ENCODE assay signal across 13 mouse cellular contexts in the genomic region with DNA sequence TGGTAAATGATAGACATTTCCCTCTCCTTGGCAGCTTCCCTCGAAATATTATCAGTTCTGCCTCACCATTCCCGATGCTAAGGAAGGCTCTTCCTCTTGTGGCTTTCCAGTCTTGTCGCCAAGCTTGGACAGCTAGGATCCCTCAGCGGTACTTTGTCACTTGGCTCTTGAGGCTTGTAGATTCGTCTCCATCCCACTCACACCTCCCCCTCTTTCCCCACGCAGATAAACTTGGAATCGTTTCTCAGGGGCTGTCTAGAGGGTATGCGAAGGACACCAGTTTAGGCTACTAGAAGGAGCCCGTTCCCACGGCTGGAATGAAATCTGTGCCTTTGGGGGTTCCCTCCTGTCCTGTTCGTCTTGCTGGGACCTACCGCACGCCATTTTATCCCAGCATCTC. TPM values are rescaled to one million over a fixed set of nuclear protein-coding genes. Genes with fewer than 3 reads are reported as not detected.
DNase-seq lines count a peak whose midpoint lies in the region; ATAC-seq and TF ChIP-seq lines count a peak whose summit lies in the region.
"Had no signal": no experiment of that assay in that cellular context is flagged by ENCODE, and none has a peak within 500 bp of the region (broad histone marks: within the 10 kb centered on the region; RNA-seq: fewer than 3 reads in every experiment).

No protein-coding gene starts in this region.

- no peak for DNase-seq in forebrain, postnatal 0 days
- peak; percentile 39 for DNase-seq in kidney, postnatal 0 days (ENCODE audit: low spot score)
- no peak for DNase-seq in kidney, postnatal 36 days
- peak; percentile 48 to 63 for DNase-seq in heart, postnatal 10 days
- peak; percentile 20 for DNase-seq in lung, postnatal 14 days
- DNase-seq in cerebellum, adult 11 months: no peak
- no peak for DNase-seq in cerebellum, adult 9-10 months

- no peak; the same call in 1 of the 2 replicates for ATAC-seq in forebrain, postnatal 0 days
- ATAC-seq in forebrain, embryonic 13.5 days: no peak
- no peak for ATAC-seq in kidney, postnatal 0 days (replicated peaks; ENCODE audit: low FRiP score, low read depth)
- ATAC-seq: forebrain, embryonic 15.5 days had no signal

- H3K4me1 ChIP-seq in forebrain, postnatal 0 days (ENCODE audit: insufficient read depth): no peaks in the 10 kb centered on the region
- no peaks in the 10 kb centered on the region for H3K4me1 ChIP-seq in forebrain, embryonic 13.5 days
- 0 out of 2 replicates have a peak, but pooled peaks cover 6% of the 10 kb centered on the region for H3K4me1 ChIP-seq in kidney, postnatal 0 days (replicated peaks; ENCODE audit: insufficient read depth, low read length)
- H3K4me1 ChIP-seq: forebrain, embryonic 15.5 days; liver, embryonic 15.5 days had no signal

- H3K36me3 ChIP-seq in forebrain, postnatal 0 days (ENCODE audit: insufficient read depth): no peaks in the 10 kb centered on the region
- no peaks in the 10 kb centered on the region for H3K36me3 ChIP-seq in forebrain, embryonic 13.5 days (ENCODE audit: poor library complexity, severe bottlenecking)
- no peaks in the 10 kb centered on the region for H3K36me3 ChIP-seq in kidney, postnatal 0 days (ENCODE audit: insufficient read depth, low read length)
- H3K36me3 ChIP-seq: forebrain, embryonic 15.5 days; liver, embryonic 15.5 days had no signal

- H3K9me3 ChIP-seq in forebrain, postnatal 0 days (ENCODE audit: low read length): no peaks in the 10 kb centered on the region
- H3K9me3 ChIP-seq in forebrain, embryonic 13.5 days (replicated peaks): no peaks in the 10 kb centered on the region
- H3K9me3 ChIP-seq in kidney, postnatal 0 days (replicated peaks; ENCODE audit: low read length): no peaks in the 10 kb centered on the region
- H3K9me3 ChIP-seq: forebrain, embryonic 15.5 days; liver, embryonic 15.5 days had no signal

- H3K27ac ChIP-seq in forebrain, postnatal 0 days (ENCODE audit: low read depth, low read length): no peak overlapping the region
- no peak overlapping the region for H3K27ac ChIP-seq in forebrain, embryonic 13.5 days
- no peak overlapping the region for H3K27ac ChIP-seq in kidney, postnatal 0 days
- H3K27ac ChIP-seq: forebrain, embryonic 15.5 days; hindbrain, embryonic 14.5 days; liver, embryonic 15.5 days had no signal

- intact Hi-C loops in heart, postnatal 10 days (cut with DNase I): loop anchor here (2.0 to 10.0 kb wide), 3 partner anchors 32 to 1512 kb away; no protein-coding TSS in a partner anchor

- H3K4me3 ChIP-seq in forebrain, postnatal 0 days (ENCODE audit: low read depth, low read length): no peak overlapping the region
- H3K4me3 ChIP-seq in forebrain, embryonic 13.5 days: no peak overlapping the region
- H3K4me3 ChIP-seq in kidney, postnatal 0 days (replicated peaks; ENCODE audit: low read depth, low read length): peak overlapping the region; percentile 11; the same call in 1 of the 2 replicates
- H3K4me3 ChIP-seq: forebrain, embryonic 15.5 days; liver, embryonic 15.5 days had no signal

- no peak for TF ChIP-seq CTCF in forebrain, postnatal 0 days (IDR thresholded peaks at IDR 0.05; ENCODE audit: low read depth)
- no peak for TF ChIP-seq CTCF in kidney, postnatal 0 days (IDR thresholded peaks at IDR 0.05; ENCODE audit: low read depth)

- H3K9ac ChIP-seq in forebrain, postnatal 0 days: no peak overlapping the region
- H3K9ac ChIP-seq in forebrain, embryonic 13.5 days: no peak overlapping the region
- peak overlapping the region; percentile 13; the same call in 1 of the 2 replicates for H3K9ac ChIP-seq in kidney, postnatal 0 days (ENCODE audit: low read depth, low read length)
- H3K9ac ChIP-seq: forebrain, embryonic 15.5 days; hindbrain, embryonic 14.5 days; liver, embryonic 15.5 days had no signal

- 64% methylated on average over 13 of the region's 13 CpGs for WGBS in forebrain, postnatal 0 days
- 78% methylated on average over 13 of the region's 13 CpGs for WGBS in forebrain, embryonic 13.5 days
- 43% methylated on average over 13 of the region's 13 CpGs for WGBS in kidney, postnatal 0 days

- H3K4me2 ChIP-seq in forebrain, postnatal 0 days (ENCODE audit: low read depth): peak overlapping the region; percentile 17; the same call in 1 of the 2 replicates
- no peak overlapping the region for H3K4me2 ChIP-seq in forebrain, embryonic 13.5 days
- H3K4me2 ChIP-seq in kidney, postnatal 0 days (ENCODE audit: low read length): peak overlapping the region; percentile 47
- H3K4me2 ChIP-seq: forebrain, embryonic 15.5 days; hindbrain, embryonic 14.5 days; liver, embryonic 15.5 days had no signal

- H3K27me3 ChIP-seq in forebrain, postnatal 0 days (ENCODE audit: insufficient read depth, low read length): no peaks in the 10 kb centered on the region
- no peaks in the 10 kb centered on the region for H3K27me3 ChIP-seq in forebrain, embryonic 13.5 days
- no peaks in the 10 kb centered on the region for H3K27me3 ChIP-seq in kidney, postnatal 0 days (ENCODE audit: insufficient read depth, low read length)
- H3K27me3 ChIP-seq: forebrain, embryonic 15.5 days; liver, embryonic 15.5 days had no signal

RNA-seq across cellular contexts. Expression of gene Mecom, which starts 1.4 kb away (rescaled TPM):
- 3.2 and 3.9 TPM in 2 replicates for total RNA-seq in forebrain, postnatal 0 days (2014; rRNA removed)
- polyA plus RNA-seq in forebrain, postnatal 0 days (2015; fragmentation: Nextera tagmentation; extraction: Ambion mirVana): 1.9 TPM in 2 replicates
- polyA plus RNA-seq in forebrain, embryonic 13.5 days (2015; fragmentation: Nextera tagmentation; extraction: Ambion mirVana): 3.7 and 5.0 TPM in 2 replicates
- polyA plus RNA-seq in kidney, postnatal 0 days (2015; fragmentation: Nextera tagmentation; extraction: Ambion mirVana): 54.7 and 58.1 TPM in 2 replicates
- 10 to 100 TPM; 27.4 to 35.8 TPM for total RNA-seq in heart, postnatal 10 days (2021)

RNA-seq across cellular contexts. Expression of gene Actrt3, which starts 53.4 kb away (rescaled TPM):
- total RNA-seq in forebrain, postnatal 0 days (2014; rRNA removed): 0.14 and 0.54 TPM in 2 replicates
- polyA plus RNA-seq in forebrain, postnatal 0 days (2015; fragmentation: Nextera tagmentation; extraction: Ambion mirVana): 0.54 and 0.58 TPM in 2 replicates
- polyA plus RNA-seq in forebrain, embryonic 13.5 days (2015; fragmentation: Nextera tagmentation; extraction: Ambion mirVana): 0.08 and 0.14 TPM in 2 replicates
- not detected in 2 replicates for polyA plus RNA-seq in kidney, postnatal 0 days (2015; fragmentation: Nextera tagmentation; extraction: Ambion mirVana)
- total RNA-seq in heart, postnatal 10 days (2021): not detected
- total RNA-seq: adrenal gland, adult 18-20 months had no signal
- polyA plus RNA-seq: liver, embryonic 15.5 days; urinary bladder, adult 2 months had no signal

RNA-seq across cellular contexts. Expression of gene Mynn, which starts 55.5 kb away (rescaled TPM):
- 28.0 and 31.0 TPM in 2 replicates for total RNA-seq in forebrain, postnatal 0 days (2014; rRNA removed)
- 17.2 and 21.1 TPM in 2 replicates for polyA plus RNA-seq in forebrain, postnatal 0 days (2015; fragmentation: Nextera tagmentation; extraction: Ambion mirVana)
- 34.1 and 38.4 TPM in 2 replicates for polyA plus RNA-seq in forebrain, embryonic 13.5 days (2015; fragmentation: Nextera tagmentation; extraction: Ambion mirVana)
- polyA plus RNA-seq in kidney, postnatal 0 days (2015; fragmentation: Nextera tagmentation; extraction: Ambion mirVana): 28.7 and 30.8 TPM in 2 replicates
- total RNA-seq in heart, postnatal 10 days (2021): 10 to 100 TPM; 14.7 to 18.5 TPM

Comparison
In these comparisons a context has a peak if more than half of its experiments do, and no peak if none do; other contexts are left out.
1. DNase-seq: peak in kidney, postnatal 0 days (single experiment), heart, postnatal 10 days (2 of 2) and lung, postnatal 14 days (single experiment); none in forebrain, postnatal 0 days (single experiment), kidney, postnatal 36 days (0 of 2), cerebellum, adult 11 months (single experiment) and cerebellum, adult 9-10 months (single experiment).